Mouse (Mus musculus) hindbrain, embryonic 13.5 days (tissue): ENCODE results near the gene Gm15155. TPM values are rescaled to one million over a fixed set of nuclear protein-coding genes. Genes with fewer than 3 reads are reported as not detected.
"Not testable (repeated sequence)": the region's sequence is repeated elsewhere in the genome, so short reads cannot be mapped to it uniquely, and the experiment has no call there.

Experiments
- ATAC-seq: fragments of 200-750 bp; cut with Nextera tagmentation; 2 replicates; pipeline ENCODE4 v1.8.0; 2017; ENCODE audit warnings: moderate TSS enrichment; ENCODE audit not compliant: low FRiP score
- H3K27ac ChIP-seq: fragments of 300-500 bp; sonication (generic); 2 replicates; pipeline ENCODE4 v1.5.1; 2015; ENCODE audit warnings: inconsistent platforms, mild to moderate bottlenecking, moderate library complexity
- H3K27me3 ChIP-seq: fragments of 300-500 bp; sonication (generic); 2 replicates; pipeline ENCODE4 v1.6.1; 2015; ENCODE audit warnings: mild to moderate bottlenecking, inconsistent platforms
- H3K36me3 ChIP-seq: fragments of 300-500 bp; sonication (generic); 2 replicates; pipeline ENCODE4 v1.6.1; 2015; ENCODE audit warnings: mild to moderate bottlenecking, inconsistent platforms
- H3K4me1 ChIP-seq: fragments of 300-500 bp; sonication (generic); replicated peaks from 2 replicates; pipeline ENCODE4 v1.6.1; 2015; ENCODE audit warnings: inconsistent platforms
- H3K4me2 ChIP-seq: fragments of 300-500 bp; sonication (generic); 2 replicates; pipeline ENCODE4 v1.6.1; 2015; ENCODE audit warnings: inconsistent platforms, mild to moderate bottlenecking, moderate library complexity
- H3K4me3 ChIP-seq: fragments of 300-500 bp; sonication (generic); 2 replicates; pipeline ENCODE4 v1.5.1; 2015; ENCODE audit warnings: mild to moderate bottlenecking, inconsistent platforms
- H3K9ac ChIP-seq: fragments of 300-500 bp; sonication (generic); 2 replicates; pipeline ENCODE4 v1.6.1; 2015; ENCODE audit warnings: mild to moderate bottlenecking, inconsistent platforms
- H3K9me3 ChIP-seq: fragments of 300-500 bp; sonication (generic); 2 replicates; pipeline ENCODE4 v1.6.1; 2016; ENCODE audit warnings: inconsistent platforms
- WGBS: fragments of 180-500 bp; shearing (Covaris S2); methylation state at CpG from one replicate; pipeline ENCODE4 v1.1.7; 2015; 5-methylcytosine and 5-hydroxymethylcytosine counted together
- polyA plus RNA-seq: library from polyadenylated mRNA; unstranded; fragments of >200 nt; fragmentation: Nextera tagmentation; extraction: Ambion mirVana; gene quantifications from 2 replicates; pipeline ENCODE4 v1.2.1, GENCODE M21; 2015

Gene Gm15155
- polyA plus RNA-seq, 1 experiment from 2014 or later: not detected

DNA sequence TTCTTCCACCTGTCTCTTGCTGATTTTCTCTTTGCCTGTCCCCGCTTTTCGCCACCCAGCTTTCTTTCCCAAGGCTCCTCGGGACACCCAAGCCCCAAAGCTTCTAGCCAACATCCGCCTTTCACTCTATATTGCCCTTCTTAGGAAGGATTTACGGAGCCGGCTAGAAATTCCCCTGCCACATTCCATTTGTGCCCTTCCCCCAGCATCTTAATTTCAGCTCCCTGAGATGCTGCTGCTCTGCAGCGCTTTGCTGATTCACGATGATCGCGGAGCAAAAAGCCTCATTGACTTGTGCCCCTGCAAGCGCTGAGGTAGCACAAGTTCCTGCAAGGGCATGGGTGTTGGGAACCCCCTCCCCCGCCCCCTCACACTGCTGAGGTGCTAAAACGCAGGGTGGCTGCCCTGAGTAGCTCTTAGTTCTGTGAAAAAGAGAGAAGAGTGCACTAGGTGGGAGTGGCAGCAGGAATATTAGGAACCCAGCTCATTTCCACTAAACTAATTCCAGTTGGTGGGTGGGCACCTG lies 1.2 kb downstream of the Gm15155 start:
- Histone ChIP-seq H3K27ac (no peak overlapping the region), H3K9ac (no peak overlapping the region), H3K4me1 (no peaks in the 10 kb centered on the region), H3K4me2 (peak overlapping the region; percentile 48), H3K27me3 (peaks cover 23% of the 10 kb centered on the region), H3K9me3 (no peaks in the 10 kb centered on the region), H3K4me3 (peak overlapping the region; percentile 23), H3K36me3 (no peaks in the 10 kb centered on the region)
- no peak for ATAC-seq
- WGBS: 12% methylated on average over 13 of the region's 13 CpGs

DNA sequence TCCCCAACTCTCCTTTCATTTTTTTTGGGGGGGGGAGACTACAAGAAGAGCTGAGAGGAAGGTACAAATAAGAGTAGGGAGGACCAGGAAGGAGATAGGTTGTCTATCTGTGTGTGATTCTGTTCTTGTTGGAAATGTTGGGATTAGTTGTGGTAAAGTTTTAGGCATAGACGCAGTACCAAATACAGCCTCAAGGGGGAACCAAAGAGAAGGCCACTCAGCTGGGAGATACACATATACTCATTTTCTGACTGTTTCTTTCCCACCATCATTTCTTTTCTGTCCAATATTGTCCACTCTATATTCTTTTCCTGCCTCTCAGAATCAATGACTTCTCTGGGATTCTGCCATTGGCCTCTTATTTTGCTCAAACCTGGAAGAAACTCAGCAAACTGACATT lies 19.4 kb downstream of the Gm15155 start:
- H3K9ac ChIP-seq: no peak overlapping the region
- H3K4me2 ChIP-seq: no peak overlapping the region
- H3K9me3 ChIP-seq: no peaks in the 10 kb centered on the region
- 6% methylated on average over 1 of the region's 1 CpGs for WGBS
- no peak for ATAC-seq
- no peaks in the 10 kb centered on the region for H3K4me1 ChIP-seq
- no peaks in the 10 kb centered on the region for H3K36me3 ChIP-seq
- no peak overlapping the region for H3K4me3 ChIP-seq
- H3K27me3 ChIP-seq: no peaks in the 10 kb centered on the region
- no peak overlapping the region for H3K27ac ChIP-seq

DNA sequence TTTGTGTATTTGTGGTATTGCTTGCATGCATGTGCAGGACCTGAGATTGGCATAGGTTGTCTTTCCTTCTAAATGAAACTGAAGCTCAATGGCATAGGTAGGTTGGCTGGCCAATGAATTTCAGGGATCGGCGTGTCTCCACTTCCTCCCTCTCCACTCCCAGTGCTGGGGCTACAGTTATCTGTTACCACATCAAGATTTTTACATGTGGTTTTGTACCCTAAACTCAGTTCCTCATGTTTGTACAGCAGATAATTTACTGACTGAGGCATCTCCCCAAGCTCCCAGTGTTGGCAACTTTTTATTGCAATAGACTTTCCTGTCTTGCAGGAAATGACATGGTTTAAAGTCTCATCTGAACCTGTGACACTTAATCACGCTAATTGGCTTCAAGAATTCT lies 21.4 kb downstream of the Gm15155 start:
- Histone ChIP-seq H3K36me3 (no peaks in the 10 kb centered on the region), H3K4me2 (no peak overlapping the region)
- ATAC-seq: no peak

DNA sequence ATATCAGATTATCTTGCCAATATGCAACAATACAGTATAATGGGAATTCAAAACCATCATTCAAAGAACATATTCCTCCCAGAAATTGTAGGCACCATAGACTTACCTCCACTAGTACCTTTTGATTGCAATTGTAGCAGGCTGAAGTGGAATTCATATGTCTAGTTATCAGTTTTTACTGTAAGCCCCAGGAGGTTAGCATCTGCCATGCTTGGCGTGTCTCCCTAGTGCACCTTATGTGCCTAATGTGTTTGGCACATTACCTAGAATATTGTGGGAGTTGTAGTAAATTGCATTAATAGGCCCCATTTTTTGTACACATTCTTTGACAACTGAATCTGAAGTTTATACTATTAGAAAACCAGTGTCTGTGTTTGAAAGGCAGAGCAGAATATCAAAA lies 33.4 kb downstream of the Gm15155 start:
- Histone ChIP-seq H3K4me2 (no peak overlapping the region), H3K4me3 (no peak overlapping the region), H3K27me3 (no peaks in the 10 kb centered on the region), H3K9ac (no peak overlapping the region), H3K27ac (no peak overlapping the region), H3K9me3 (no peaks in the 10 kb centered on the region), H3K4me1 (no peaks in the 10 kb centered on the region), H3K36me3 (no peaks in the 10 kb centered on the region)
- 85% methylated on average over 1 of the region's 1 CpGs for WGBS
- no peak for ATAC-seq

More for the DNA sequence above, 21.4 kb downstream of the Gm15155 start:
- WGBS: 86% methylated on average over 3 of the region's 3 CpGs
- Histone ChIP-seq H3K27me3 (no peaks in the 10 kb centered on the region), H3K9ac (no peak overlapping the region), H3K4me1 (no peaks in the 10 kb centered on the region), H3K4me3 (no peak overlapping the region), H3K27ac (no peak overlapping the region), H3K9me3 (no peaks in the 10 kb centered on the region)

DNA sequence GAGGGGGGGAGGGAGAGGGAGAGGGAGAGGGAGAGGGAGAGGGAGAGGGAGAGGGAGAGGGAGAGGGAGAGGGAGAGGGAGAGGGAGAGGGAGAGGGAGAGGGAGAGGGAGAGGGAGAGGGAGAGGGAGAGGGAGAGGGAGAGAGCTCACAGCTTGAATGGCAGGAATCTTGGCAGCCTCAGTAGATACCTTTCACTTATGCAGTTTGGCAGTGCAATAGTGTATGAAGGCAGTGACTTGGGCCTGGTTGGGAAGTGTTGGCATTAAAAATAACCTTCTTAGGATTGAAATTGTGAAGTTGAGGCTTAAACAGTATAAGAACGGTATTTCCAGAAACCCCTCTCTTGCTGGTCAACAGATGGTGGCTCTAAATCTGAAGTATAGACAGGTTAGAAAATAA lies 65.9 kb downstream of the Gm15155 start:
- H3K4me2 ChIP-seq, H3K9me3 ChIP-seq, H3K4me3 ChIP-seq, H3K27me3 ChIP-seq, H3K9ac ChIP-seq, H3K36me3 ChIP-seq, ATAC-seq, H3K4me1 ChIP-seq, H3K27ac ChIP-seq: not testable (repeated sequence)
- 96% methylated on average over 1 of the region's 1 CpGs for WGBS

DNA sequence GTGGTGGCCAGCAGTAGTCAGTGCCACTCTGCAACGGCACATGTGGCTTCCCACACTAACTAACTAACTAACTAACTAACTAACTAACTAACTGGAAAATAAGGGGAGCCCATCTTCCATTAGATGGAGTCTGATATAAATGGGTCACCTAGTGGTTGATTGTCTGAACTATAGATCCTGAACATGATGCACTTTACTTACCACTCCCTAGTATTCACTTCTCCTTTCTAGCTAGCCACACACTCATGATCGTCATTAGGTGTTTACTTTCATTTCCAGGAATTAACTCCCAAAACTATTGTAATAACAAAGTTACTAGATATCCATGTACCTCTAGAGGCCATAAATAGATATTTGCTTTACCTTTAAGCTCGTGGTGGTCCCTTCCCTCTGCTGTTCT lies 99.6 kb downstream of the Gm15155 start:
- Histone ChIP-seq H3K9me3 (no peaks in the 10 kb centered on the region), H3K27me3 (no peaks in the 10 kb centered on the region), H3K4me2 (no peak overlapping the region), H3K27ac (no peak overlapping the region), H3K4me3 (no peak overlapping the region), H3K9ac (no peak overlapping the region), H3K36me3 (no peaks in the 10 kb centered on the region), H3K4me1 (no peaks in the 10 kb centered on the region)
- WGBS: 87% methylated on average over 3 of the region's 3 CpGs
- no peak for ATAC-seq

DNA sequence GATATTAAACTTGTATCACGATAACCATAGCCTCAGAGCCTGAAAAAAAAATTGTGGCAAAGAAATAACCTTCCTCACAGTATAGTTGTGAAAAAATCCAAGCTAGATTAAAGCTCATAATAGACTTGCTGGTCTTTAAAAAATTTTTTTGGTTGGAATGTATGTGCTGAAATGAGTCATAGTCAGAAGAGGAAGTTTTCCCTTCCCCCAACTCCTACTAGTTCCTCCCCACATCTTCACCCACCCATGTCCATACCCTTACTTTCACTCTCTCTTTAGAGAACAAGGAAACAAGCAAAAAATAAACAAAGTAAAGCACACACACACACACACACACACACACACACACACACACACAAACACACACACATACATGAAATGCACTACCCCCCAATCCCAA lies 103.8 kb downstream of the Gm15155 start:
- no peak overlapping the region for H3K4me2 ChIP-seq
- no peaks in the 10 kb centered on the region for H3K27me3 ChIP-seq
- H3K36me3 ChIP-seq: no peaks in the 10 kb centered on the region
- ATAC-seq: no peak
- no peak overlapping the region for H3K4me3 ChIP-seq
- WGBS: 82% methylated on average over 1 of the region's 1 CpGs
- no peak overlapping the region for H3K9ac ChIP-seq
- H3K27ac ChIP-seq: no peak overlapping the region
- no peaks in the 10 kb centered on the region for H3K4me1 ChIP-seq
- H3K9me3 ChIP-seq: no peaks in the 10 kb centered on the region

DNA sequence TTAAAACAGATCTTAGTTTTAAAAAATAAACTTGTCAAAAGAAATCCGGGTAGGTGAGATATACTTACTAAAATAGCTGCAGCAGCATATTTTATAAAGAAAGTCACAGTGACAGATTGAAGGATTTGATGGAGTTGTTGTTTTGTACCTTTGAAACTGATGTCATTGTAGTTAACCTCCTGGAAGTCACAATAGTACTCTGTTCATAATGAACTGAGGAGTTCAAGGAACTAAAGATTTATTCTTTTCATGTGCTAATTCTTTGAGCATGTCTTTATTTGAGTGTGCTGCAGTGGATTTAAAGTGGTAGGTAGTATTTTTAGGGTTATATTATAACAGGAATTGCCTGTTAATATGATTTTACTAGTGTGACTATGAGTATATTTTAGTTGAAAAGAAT lies 263.6 kb downstream of the Gm15155 start:
- WGBS: 31% methylated on average over 1 of the region's 1 CpGs
- no peak overlapping the region for H3K9ac ChIP-seq
- H3K27me3 ChIP-seq: no peaks in the 10 kb centered on the region
- H3K27ac ChIP-seq: no peak overlapping the region
- no peaks in the 10 kb centered on the region for H3K9me3 ChIP-seq
- H3K36me3 ChIP-seq: no peaks in the 10 kb centered on the region
- ATAC-seq: no peak
- no peak overlapping the region for H3K4me2 ChIP-seq
- no peak overlapping the region for H3K4me3 ChIP-seq
- H3K4me1 ChIP-seq: no peaks in the 10 kb centered on the region

DNA sequence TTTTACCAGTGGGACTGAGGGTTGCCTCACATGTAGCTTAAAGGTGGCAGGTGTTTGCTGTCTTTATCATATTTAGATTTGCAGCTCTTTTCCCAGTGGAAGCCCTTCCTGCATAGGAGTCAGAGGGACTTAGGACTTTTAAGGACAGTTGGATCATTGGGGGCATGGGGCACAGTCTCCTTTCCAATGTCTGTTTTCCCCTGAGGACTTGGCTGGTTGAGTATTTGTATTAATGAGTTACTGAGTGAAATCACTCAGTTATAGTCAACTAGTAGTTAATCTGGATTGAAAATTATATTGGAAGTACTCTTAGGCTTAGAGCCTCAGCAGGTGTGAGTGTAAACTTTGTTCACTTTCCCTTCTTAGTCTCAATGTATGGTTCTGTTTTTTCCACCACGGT lies 275.5 kb downstream of the Gm15155 start:
- ATAC-seq: no peak
- WGBS: 92% methylated on average over 1 of the region's 1 CpGs
- H3K4me3 ChIP-seq: no peak overlapping the region
- no peaks in the 10 kb centered on the region for H3K27me3 ChIP-seq
- H3K27ac ChIP-seq: no peak overlapping the region
- no peaks in the 10 kb centered on the region for H3K4me1 ChIP-seq
- H3K4me2 ChIP-seq: no peak overlapping the region
- no peak overlapping the region for H3K9ac ChIP-seq
- H3K36me3 ChIP-seq: no peaks in the 10 kb centered on the region
- H3K9me3 ChIP-seq: no peaks in the 10 kb centered on the region

DNA sequence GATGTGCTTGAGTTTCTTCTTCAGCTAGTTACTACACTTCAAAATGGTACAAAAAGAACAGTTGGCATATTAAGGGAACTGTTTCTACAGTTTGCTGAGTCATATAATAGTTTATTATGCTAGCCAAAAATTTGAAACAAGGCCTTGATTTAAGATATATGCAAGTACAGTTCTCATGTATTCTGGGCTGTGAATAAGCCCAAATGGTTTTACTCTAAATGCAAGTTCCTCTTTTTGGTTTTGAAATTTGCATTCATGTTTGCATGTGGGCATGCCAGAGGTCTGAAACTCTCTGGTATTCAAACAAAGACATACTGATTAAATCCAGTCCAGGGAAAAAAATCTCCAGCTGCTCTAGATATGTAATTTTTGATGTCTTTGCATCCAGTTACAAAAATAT lies 277.2 kb downstream of the Gm15155 start:
- no peak overlapping the region for H3K27ac ChIP-seq
- no peaks in the 10 kb centered on the region for H3K27me3 ChIP-seq
- H3K4me3 ChIP-seq: no peak overlapping the region
- H3K36me3 ChIP-seq: no peaks in the 10 kb centered on the region
- no peak for ATAC-seq
- H3K4me2 ChIP-seq: no peak overlapping the region
- H3K9me3 ChIP-seq: no peaks in the 10 kb centered on the region
- no peaks in the 10 kb centered on the region for H3K4me1 ChIP-seq
- no peak overlapping the region for H3K9ac ChIP-seq

DNA sequence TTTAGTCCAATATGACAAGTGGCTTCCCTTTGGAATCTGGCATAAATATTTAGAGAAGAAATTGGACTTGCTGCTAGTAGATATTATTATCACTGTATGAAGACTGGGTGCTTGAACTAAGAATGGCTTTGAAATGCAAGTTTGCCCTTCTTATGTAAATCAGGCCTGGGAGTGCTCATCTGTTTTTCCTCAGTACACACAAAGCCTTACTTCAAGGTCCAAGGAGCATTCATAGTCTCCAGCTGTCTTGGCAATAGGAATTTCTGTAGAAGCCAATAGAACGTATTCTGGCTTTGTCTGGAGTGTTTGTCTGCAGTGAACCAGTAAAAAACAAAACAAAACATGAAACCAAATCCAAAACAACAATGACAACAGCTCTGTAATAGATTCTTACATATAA lies 278.6 kb downstream of the Gm15155 start:
- ATAC-seq: no peak
- Histone ChIP-seq H3K4me1 (no peaks in the 10 kb centered on the region), H3K4me3 (no peak overlapping the region), H3K9me3 (no peaks in the 10 kb centered on the region), H3K27ac (no peak overlapping the region), H3K27me3 (no peaks in the 10 kb centered on the region), H3K4me2 (no peak overlapping the region), H3K36me3 (no peaks in the 10 kb centered on the region), H3K9ac (no peak overlapping the region)
- WGBS: 27% methylated on average over 1 of the region's 1 CpGs

DNA sequence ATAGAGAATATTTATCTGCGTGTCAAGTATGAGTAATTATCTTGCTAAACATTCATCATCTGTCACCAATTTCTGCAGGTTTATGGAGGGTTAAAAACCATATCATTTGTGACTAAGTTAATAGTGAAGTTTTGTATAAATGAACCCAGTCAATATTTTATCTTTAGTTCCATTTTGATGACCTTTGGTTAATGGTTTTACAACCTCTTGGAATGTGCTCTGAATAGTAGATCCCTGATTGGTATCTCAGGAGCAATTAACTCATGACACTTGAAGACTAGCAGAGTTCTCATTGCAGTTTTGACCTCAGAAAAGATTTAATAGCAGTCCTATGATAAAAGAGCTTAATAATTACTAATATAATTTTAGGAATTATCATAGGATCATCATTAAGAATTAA lies 385.2 kb downstream of the Gm15155 start:
- Histone ChIP-seq H3K27ac (no peak overlapping the region), H3K4me1 (no peaks in the 10 kb centered on the region), H3K4me3 (no peak overlapping the region), H3K9ac (no peak overlapping the region), H3K9me3 (no peaks in the 10 kb centered on the region), H3K36me3 (no peaks in the 10 kb centered on the region), H3K27me3 (no peaks in the 10 kb centered on the region), H3K4me2 (no peak overlapping the region)
- WGBS: 84% methylated on average over 1 of the region's 1 CpGs
- ATAC-seq: no peak

DNA sequence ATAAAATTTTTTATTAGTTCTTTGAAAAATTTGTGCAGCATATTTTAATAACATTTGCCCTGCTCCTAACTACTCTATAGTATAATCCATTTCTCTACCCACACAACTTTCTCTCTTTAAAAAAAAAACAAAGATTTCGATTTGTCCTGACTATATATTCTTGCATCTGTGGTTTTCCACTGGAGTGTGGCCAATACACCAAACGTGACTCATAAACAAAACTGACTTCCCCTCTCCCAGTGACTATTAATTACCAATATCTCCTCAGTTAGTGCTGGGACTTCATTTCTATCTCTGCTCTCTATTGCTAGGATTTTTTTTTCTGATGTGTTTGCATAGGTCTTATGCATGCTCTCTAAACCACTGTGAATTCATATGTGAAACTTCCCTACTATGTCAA lies 531.2 kb downstream of the Gm15155 start:
- no peaks in the 10 kb centered on the region for H3K27me3 ChIP-seq
- 66% methylated on average over 2 of the region's 2 CpGs for WGBS
- no peak overlapping the region for H3K27ac ChIP-seq
- no peaks in the 10 kb centered on the region for H3K9me3 ChIP-seq
- H3K4me1 ChIP-seq: no peaks in the 10 kb centered on the region
- no peak for ATAC-seq
- no peak overlapping the region for H3K4me2 ChIP-seq
- no peak overlapping the region for H3K4me3 ChIP-seq
- H3K9ac ChIP-seq: no peak overlapping the region
- H3K36me3 ChIP-seq: no peaks in the 10 kb centered on the region

DNA sequence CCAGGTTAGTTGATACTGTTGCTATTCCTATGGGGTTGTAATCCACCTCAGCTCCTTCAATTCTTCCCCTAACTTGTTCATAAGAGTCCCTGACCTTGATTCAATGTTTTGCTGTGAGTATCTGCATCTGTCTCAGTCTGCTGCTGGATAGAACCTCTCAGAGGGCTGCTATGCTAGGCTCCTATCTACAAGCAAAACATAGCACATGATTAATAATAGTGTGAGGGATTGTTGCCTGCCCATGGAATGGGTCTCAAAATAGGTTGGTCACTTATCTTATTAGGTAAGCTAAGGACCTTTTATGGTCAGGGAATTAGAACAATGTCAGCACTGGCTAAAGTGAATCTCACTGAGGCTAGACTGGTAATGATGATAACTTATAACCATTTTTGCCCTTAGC lies 547.0 kb downstream of the Gm15155 start:
- no peaks in the 10 kb centered on the region for H3K27me3 ChIP-seq
- no peaks in the 10 kb centered on the region for H3K36me3 ChIP-seq
- H3K4me3 ChIP-seq: no peak overlapping the region
- H3K9me3 ChIP-seq: no peaks in the 10 kb centered on the region
- no peak overlapping the region for H3K4me2 ChIP-seq
- ATAC-seq: no peak
- no peaks in the 10 kb centered on the region for H3K4me1 ChIP-seq
- no peak overlapping the region for H3K27ac ChIP-seq
- H3K9ac ChIP-seq: no peak overlapping the region
